Mouse (Mus musculus) kidney, adult 9 months (tissue): ENCODE data around the gene Cts3.
"Not testable (repeated sequence)": the region's sequence is repeated elsewhere in the genome, so short reads cannot be mapped to it uniquely, and the experiment has no call there.

Experiments used
- DNase-seq: peaks from one replicate; pipeline ENCODE4 v3.0.0; 2022

Cts3 gene

GRCm38 (mm10) chr13:61570027-61570426, at the start of gene Cts3:
Gene Cts3 (minus strand): TSS chr13:61570127.
- no peak for DNase-seq

DNA sequence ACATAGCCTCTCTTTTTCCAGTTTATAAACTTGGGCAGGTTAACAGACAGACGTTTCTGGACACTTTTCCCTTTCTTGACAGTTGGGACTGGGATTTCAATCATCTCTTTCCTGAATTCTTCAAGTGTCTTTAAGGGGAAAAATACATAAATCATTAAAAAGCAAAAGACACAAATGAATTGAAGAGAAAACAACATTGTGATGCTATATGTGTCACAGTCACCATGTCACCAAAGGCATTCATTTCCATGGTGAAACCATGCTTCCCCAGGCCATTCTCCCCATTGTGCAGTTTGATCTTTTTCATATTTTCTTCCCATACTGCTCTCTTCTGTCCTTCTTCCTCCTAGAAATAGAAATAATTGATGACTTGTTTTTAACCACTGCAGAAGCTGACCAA, 1.9 kb downstream of the Cts3 start, which contains the start of gene Gm49352:
TSS of gene Gm49352 (minus strand) at position 101 of the 400 bp plus-strand sequence.
- DNase-seq = not testable (repeated sequence)

DNA sequence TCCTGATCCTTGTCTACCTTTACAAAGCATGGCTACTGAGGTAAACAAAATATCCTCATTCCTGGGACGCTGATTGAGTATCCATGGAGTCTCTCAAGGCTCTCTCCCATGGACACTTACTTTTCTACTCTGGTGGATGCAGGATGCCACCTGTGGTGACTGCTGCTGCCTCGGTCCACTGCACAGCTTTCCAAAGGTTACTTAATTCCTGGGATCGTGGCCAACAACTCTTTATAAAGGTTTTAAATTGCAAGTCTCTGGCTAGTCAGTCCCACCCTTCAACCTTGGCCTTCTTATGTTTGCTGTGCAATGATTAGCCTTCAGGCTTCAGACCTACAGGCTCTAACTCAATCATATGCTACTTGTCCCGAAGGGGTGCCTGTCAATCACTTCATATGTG, 28.3 kb downstream of the Cts3 start, which contains the start of gene Ctsm:
TSS of gene Ctsm (minus strand) at position 209 of the 400 bp plus-strand sequence.
- peak; percentile 89 for DNase-seq
